Mouse (Mus musculus) CH12.LX (cell line): ENCODE data around the gene Amhr2.

Experiments
- CTCF ChIP-seq, 2 experiments: IDR thresholded peaks in 1 of 2; conservative IDR thresholded peaks in 1 of 2; 2 replicates each; pipeline ENCODE4 v1.5.1; 2011 to 2012; ENCODE audit warnings: low read depth in 2 of 2, low read length in 2 of 2, improper control_type of control experiment in 1 of 2, inconsistent platforms in 1 of 2, mild to moderate bottlenecking in 1 of 2, moderate library complexity in 1 of 2
- EP300 ChIP-seq: IDR thresholded peaks from 2 replicates; pipeline ENCODE4 v1.6.1; 2011; ENCODE audit warnings: low read length, improper control_type of control experiment
- ETS1 ChIP-seq: conservative IDR thresholded peaks from 2 replicates; pipeline ENCODE4 v1.6.1; 2012; ENCODE audit warnings: low read depth, mild to moderate bottlenecking, inconsistent platforms, low read length, improper control_type of control experiment, moderate library complexity
- IRF4 ChIP-seq: IDR thresholded peaks from 2 replicates; pipeline ENCODE4 v1.6.1; 2014; ENCODE audit warnings: low read depth, mild to moderate bottlenecking, inconsistent platforms, low read length, improper control_type of control experiment
- MAX ChIP-seq: IDR thresholded peaks from 2 replicates; pipeline ENCODE4 v1.6.1; 2011; ENCODE audit warnings: low read length, improper control_type of control experiment
- MEF2A ChIP-seq: IDR thresholded peaks from 2 replicates; pipeline ENCODE4 v1.6.1; 2014; ENCODE audit warnings: low read depth, mild to moderate bottlenecking, inconsistent platforms, low read length, improper control_type of control experiment, borderline replicate concordance
- POLR2A ChIP-seq: IDR thresholded peaks from 2 replicates; pipeline ENCODE4 v1.6.1; 2011; ENCODE audit warnings: low read depth, mild to moderate bottlenecking, improper control_type of control experiment, low read length
- SIN3A ChIP-seq: IDR thresholded peaks from 2 replicates; pipeline ENCODE4 v1.6.1; 2012; ENCODE audit warnings: low read length, improper control_type of control experiment, inconsistent platforms
- USF2 ChIP-seq: conservative IDR thresholded peaks from 2 replicates; pipeline ENCODE4 v1.6.1; 2011; ENCODE audit warnings: low read depth, low read length, improper control_type of control experiment
- ZC3H11A ChIP-seq: IDR thresholded peaks from 2 replicates; pipeline ENCODE4 v1.6.1; 2012; ENCODE audit warnings: low read depth, mild to moderate bottlenecking, inconsistent platforms, low read length, improper control_type of control experiment
- ZKSCAN1 ChIP-seq: IDR thresholded peaks from 2 replicates; pipeline ENCODE4 v1.6.1; 2012; ENCODE audit warnings: low read depth, inconsistent platforms, low read length, improper control_type of control experiment, borderline replicate concordance

DNA sequence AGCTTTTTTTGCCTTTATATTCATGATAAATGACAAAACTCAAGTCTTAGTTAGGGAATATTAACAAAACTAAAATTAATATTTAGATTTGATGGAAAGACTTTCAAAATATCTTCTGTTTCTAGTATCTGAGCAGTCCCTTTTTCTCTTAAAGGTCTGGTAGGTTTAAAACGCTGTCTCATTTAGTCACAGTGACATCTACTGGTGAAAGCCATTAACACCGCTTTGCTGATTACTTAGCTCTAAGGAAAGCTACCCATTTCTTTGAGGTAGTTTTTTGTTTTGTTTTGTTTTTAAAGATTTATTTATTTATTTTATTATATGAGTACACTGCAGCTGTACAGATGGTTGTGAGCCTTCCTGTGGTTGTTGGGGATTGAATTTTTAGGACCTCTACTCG, 23.7 kb upstream of the Amhr2 start:
- TF ChIP-seq CTCF (conservative IDR thresholded peaks at IDR 0.05 in 1 of 2, IDR thresholded peaks at IDR 0.05 in 1 of 2; ENCODE audit: low read depth in 2 of 2, low read length in 2 of 2): peak; percentile 35 to 87; a peak in 3 of 4 replicates
- TF ChIP-seq ZKSCAN1: no peak
- TF ChIP-seq MEF2A: no peak
- no peak for TF ChIP-seq SIN3A
- no peak; the same call in 1 of the 2 replicates for TF ChIP-seq POLR2A
- TF ChIP-seq IRF4: no peak
- no peak for TF ChIP-seq EP300
- TF ChIP-seq ZC3H11A: no peak
- no peak for TF ChIP-seq ETS1
- no peak for TF ChIP-seq USF2
- TF ChIP-seq MAX: no peak
